In genomic region chr17:43058277-43059025, GRCm38 (mm10) we compare ENCODE assay signal across 18 mouse cellular contexts. TPM values are rescaled to one million over a fixed set of nuclear protein-coding genes. Genes with fewer than 3 reads are reported as not detected.
A peak's percentile ranks its signal among the peaks of the same experiment; 100 is the strongest.
DNase-seq lines count a peak whose midpoint lies in the region; ATAC-seq and TF ChIP-seq lines count a peak whose summit lies in the region.
"Had no signal": no experiment of that assay in that cellular context is flagged by ENCODE, and none has a peak within 500 bp of the region (broad histone marks: within the 10 kb centered on the region; RNA-seq: fewer than 3 reads in every experiment).

No protein-coding gene starts in this region.

- H3K27ac ChIP-seq in heart, embryonic 11.5 days (ENCODE audit: low read depth, low read length) = no peak overlapping the region
- H3K27ac ChIP-seq in stomach, embryonic 15.5 days = no peak overlapping the region
- no peak overlapping the region for H3K27ac ChIP-seq in stomach, postnatal 0 days (replicated peaks)
- H3K27ac ChIP-seq in liver, embryonic 16.5 days (ENCODE audit: low read length) = peak overlapping the region; percentile 58
- no peak overlapping the region for H3K27ac ChIP-seq in midbrain, embryonic 13.5 days
- no peak overlapping the region for H3K27ac ChIP-seq in intestine, embryonic 15.5 days
- H3K27ac ChIP-seq: forebrain, embryonic 15.5 days; gastrocnemius, adult 2 months; heart, embryonic 13.5 days; hindbrain, postnatal 0 days; left cerebral cortex, adult 2 months; limb, embryonic 12.5 days had no signal

- H3K27me3 ChIP-seq in heart, embryonic 11.5 days (ENCODE audit: control insufficient read depth, insufficient read depth, low read length) = no peaks in the 10 kb centered on the region
- no peaks in the 10 kb centered on the region for H3K27me3 ChIP-seq in stomach, embryonic 15.5 days (replicated peaks)
- H3K27me3 ChIP-seq in stomach, postnatal 0 days (ENCODE audit: control insufficient read depth, insufficient read depth, low read length) = no peaks in the 10 kb centered on the region
- no peaks in the 10 kb centered on the region for H3K27me3 ChIP-seq in liver, embryonic 16.5 days (ENCODE audit: control insufficient read depth, insufficient read depth, low read depth, low read length)
- H3K27me3 ChIP-seq in midbrain, embryonic 13.5 days = no peaks in the 10 kb centered on the region
- no peaks in the 10 kb centered on the region for H3K27me3 ChIP-seq in intestine, embryonic 15.5 days (replicated peaks)
- H3K27me3 ChIP-seq: forebrain, embryonic 15.5 days; heart, embryonic 13.5 days; limb, embryonic 12.5 days had no signal

- no peak for ATAC-seq in heart, embryonic 11.5 days (replicated peaks; ENCODE audit: insufficient number of reproducible peaks, low FRiP score, low TSS enrichment)
- peak; percentile 60; the same call in 1 of the 2 replicates for ATAC-seq in stomach, embryonic 15.5 days (ENCODE audit: insufficient read depth, low FRiP score, low read depth)
- ATAC-seq in stomach, postnatal 0 days (ENCODE audit: low FRiP score, low TSS enrichment) = no peak
- peak; percentile 89 for ATAC-seq in liver, embryonic 16.5 days (ENCODE audit: low read depth)
- no peak for ATAC-seq in midbrain, embryonic 13.5 days
- ATAC-seq in intestine, embryonic 15.5 days = no peak
- ATAC-seq: forebrain, embryonic 15.5 days; hindbrain, postnatal 0 days had no signal

- no peaks in the 10 kb centered on the region for H3K36me3 ChIP-seq in heart, embryonic 11.5 days (ENCODE audit: control insufficient read depth, insufficient read depth, low read length)
- H3K36me3 ChIP-seq in stomach, embryonic 15.5 days = no peaks in the 10 kb centered on the region
- H3K36me3 ChIP-seq in stomach, postnatal 0 days (ENCODE audit: control insufficient read depth, insufficient read depth, low read length) = no peaks in the 10 kb centered on the region
- peaks cover 7% of the 10 kb centered on the region for H3K36me3 ChIP-seq in liver, embryonic 16.5 days (ENCODE audit: control insufficient read depth, insufficient read depth)
- H3K36me3 ChIP-seq in midbrain, embryonic 13.5 days = peaks cover 7% of the 10 kb centered on the region; the same call in 1 of the 2 replicates
- no peaks in the 10 kb centered on the region for H3K36me3 ChIP-seq in intestine, embryonic 15.5 days
- H3K36me3 ChIP-seq: heart, embryonic 13.5 days; limb, embryonic 12.5 days had no signal

- WGBS in heart, embryonic 11.5 days (ENCODE audit: insufficient replicate concordance) = 39% methylated on average over 11 of the region's 11 CpGs
- WGBS in stomach, embryonic 15.5 days = 63% methylated on average over 11 of the region's 11 CpGs
- WGBS in stomach, postnatal 0 days = 69% methylated on average over 11 of the region's 11 CpGs
- WGBS in liver, embryonic 16.5 days (ENCODE audit: insufficient replicate concordance) = 21% methylated on average over 11 of the region's 11 CpGs
- 97% methylated on average over 11 of the region's 11 CpGs for WGBS in midbrain, embryonic 13.5 days
- WGBS in intestine, embryonic 15.5 days = 67% methylated on average over 11 of the region's 11 CpGs

- intact Hi-C loops in heart, postnatal 25 days (cut with DNase I) = no loop called here

- no peak overlapping the region for H3K4me3 ChIP-seq in heart, embryonic 11.5 days (ENCODE audit: low read depth, low read length)
- no peak overlapping the region for H3K4me3 ChIP-seq in stomach, embryonic 15.5 days (replicated peaks)
- no peak overlapping the region for H3K4me3 ChIP-seq in stomach, postnatal 0 days (ENCODE audit: low read depth, low read length)
- no peak overlapping the region for H3K4me3 ChIP-seq in liver, embryonic 16.5 days (ENCODE audit: low read depth, low read length)
- H3K4me3 ChIP-seq in midbrain, embryonic 13.5 days (replicated peaks) = no peak overlapping the region
- H3K4me3 ChIP-seq in intestine, embryonic 15.5 days (replicated peaks) = no peak overlapping the region
- H3K4me3 ChIP-seq: forebrain, embryonic 15.5 days; gastrocnemius, adult 2 months; heart, embryonic 13.5 days; left cerebral cortex, adult 2 months; limb, embryonic 12.5 days; myocyte had no signal

- TF ChIP-seq EP300 in stomach, postnatal 0 days (optimal IDR thresholded peaks at IDR 0.05) = no peak

- H3K4me2 ChIP-seq in heart, embryonic 11.5 days = 0 out of 2 replicates have a peak overlapping the region, but pooled peaks have one; percentile 15
- H3K4me2 ChIP-seq in stomach, embryonic 15.5 days = no peak overlapping the region
- no peak overlapping the region for H3K4me2 ChIP-seq in stomach, postnatal 0 days (replicated peaks; ENCODE audit: low read depth)
- H3K4me2 ChIP-seq in liver, embryonic 16.5 days (ENCODE audit: low read depth, low read length) = peak overlapping the region; percentile 51
- no peak overlapping the region for H3K4me2 ChIP-seq in midbrain, embryonic 13.5 days (replicated peaks)
- no peak overlapping the region for H3K4me2 ChIP-seq in intestine, embryonic 15.5 days (replicated peaks)
- H3K4me2 ChIP-seq: forebrain, embryonic 15.5 days; heart, embryonic 13.5 days; limb, embryonic 12.5 days had no signal

- no peak overlapping the region for H3K9ac ChIP-seq in heart, embryonic 11.5 days (ENCODE audit: low read depth, low read length)
- no peak overlapping the region for H3K9ac ChIP-seq in stomach, embryonic 15.5 days
- H3K9ac ChIP-seq in stomach, postnatal 0 days (ENCODE audit: low read length) = no peak overlapping the region
- 0 out of 2 replicates have a peak overlapping the region, but pooled peaks have one; percentile 4 for H3K9ac ChIP-seq in liver, embryonic 16.5 days (ENCODE audit: low read depth, low read length)
- H3K9ac ChIP-seq in midbrain, embryonic 13.5 days (replicated peaks) = no peak overlapping the region
- H3K9ac ChIP-seq in intestine, embryonic 15.5 days = no peak overlapping the region
- H3K9ac ChIP-seq: forebrain, embryonic 15.5 days; heart, embryonic 13.5 days; limb, embryonic 12.5 days had no signal

- H3K9me3 ChIP-seq in heart, embryonic 11.5 days (replicated peaks; ENCODE audit: control insufficient read depth, low read length) = no peaks in the 10 kb centered on the region
- no peaks in the 10 kb centered on the region for H3K9me3 ChIP-seq in stomach, embryonic 15.5 days
- no peaks in the 10 kb centered on the region for H3K9me3 ChIP-seq in stomach, postnatal 0 days (ENCODE audit: control insufficient read depth, low read length)
- H3K9me3 ChIP-seq in liver, embryonic 16.5 days (replicated peaks; ENCODE audit: control insufficient read depth, low read length) = no peaks in the 10 kb centered on the region
- no peaks in the 10 kb centered on the region for H3K9me3 ChIP-seq in midbrain, embryonic 13.5 days
- H3K9me3 ChIP-seq in intestine, embryonic 15.5 days = no peaks in the 10 kb centered on the region
- H3K9me3 ChIP-seq: forebrain, embryonic 15.5 days; heart, embryonic 13.5 days; limb, embryonic 12.5 days had no signal

- no peak for DNase-seq in heart, postnatal 25 days (ENCODE audit: low spot score)
- no peak for DNase-seq in stomach, postnatal 0 days (ENCODE audit: low spot score)
- no peak for DNase-seq in urinary bladder, postnatal 36 days (ENCODE audit: low spot score in 2 of 2)
- DNase-seq: cerebellum, adult 2 months; gastrocnemius, adult 2 months; kidney, adult 9 months; thymus, postnatal 36 days had no signal

- TF ChIP-seq CTCF in stomach, postnatal 0 days (IDR thresholded peaks at IDR 0.05; ENCODE audit: low read depth) = no peak

- peaks cover 3% of the 10 kb centered on the region; the same call in 1 of the 2 replicates for H3K4me1 ChIP-seq in heart, embryonic 11.5 days (ENCODE audit: control insufficient read depth, insufficient read depth, low read length)
- no peaks in the 10 kb centered on the region for H3K4me1 ChIP-seq in stomach, embryonic 15.5 days
- no peaks in the 10 kb centered on the region for H3K4me1 ChIP-seq in stomach, postnatal 0 days (replicated peaks; ENCODE audit: control insufficient read depth, insufficient read depth)
- H3K4me1 ChIP-seq in liver, embryonic 16.5 days (ENCODE audit: control insufficient read depth, low read depth, low read length) = peaks cover 20% of the 10 kb centered on the region
- H3K4me1 ChIP-seq in midbrain, embryonic 13.5 days (replicated peaks) = no peaks in the 10 kb centered on the region
- H3K4me1 ChIP-seq in intestine, embryonic 15.5 days (replicated peaks) = no peaks in the 10 kb centered on the region
- H3K4me1 ChIP-seq: forebrain, embryonic 15.5 days; limb, embryonic 12.5 days had no signal

RNA-seq across cellular contexts. Expression of gene Tnfrsf21, which starts 42.1 kb away (rescaled TPM):
- 11.3 and 11.8 TPM in 2 replicates for polyA plus RNA-seq in heart, embryonic 11.5 days (2014; fragmentation: Nextera tagmentation; extraction: Ambion mirVana)
- 10 to 100 TPM in 1 of 2 experiments, 1 to 10 TPM in 1; 9.8 to 13.5 TPM for total RNA-seq in heart, postnatal 25 days (2021)
- 30.9 and 31.2 TPM in 2 replicates for polyA plus RNA-seq in stomach, embryonic 15.5 days (2015; fragmentation: Nextera tagmentation; extraction: Ambion mirVana)
- 36.9 and 40.7 TPM in 2 replicates for polyA plus RNA-seq in stomach, postnatal 0 days (2015; fragmentation: Nextera tagmentation; extraction: Ambion mirVana)
- 21.0 and 21.3 TPM in 2 replicates for polyA plus RNA-seq in liver, embryonic 16.5 days (2015; fragmentation: Nextera tagmentation; extraction: Ambion mirVana)
- polyA plus RNA-seq in midbrain, embryonic 13.5 days (2015; fragmentation: Nextera tagmentation; extraction: Ambion mirVana) = 45.6 and 46.1 TPM in 2 replicates
- 15.6 and 16.5 TPM in 2 replicates for polyA plus RNA-seq in intestine, embryonic 15.5 days (2015; fragmentation: Nextera tagmentation; extraction: Ambion mirVana)

Comparison
In these comparisons a context has a peak if more than half of its experiments do, and no peak if none do; other contexts are left out.
1. ATAC-seq: peak in stomach, embryonic 15.5 days (single experiment) and liver, embryonic 16.5 days (single experiment); none in heart, embryonic 11.5 days (single experiment), stomach, postnatal 0 days (single experiment), midbrain, embryonic 13.5 days (single experiment) and intestine, embryonic 15.5 days (single experiment).
2. H3K4me2 ChIP-seq: peak in heart, embryonic 11.5 days (single experiment) and liver, embryonic 16.5 days (single experiment); none in stomach, embryonic 15.5 days (single experiment), stomach, postnatal 0 days (single experiment), midbrain, embryonic 13.5 days (single experiment) and intestine, embryonic 15.5 days (single experiment).